In genomic region chr11:120632559-120633519, GRCm38 (mm10) we compare ENCODE assay signal across 8 mouse cellular contexts. TPM values are rescaled to one million over a fixed set of nuclear protein-coding genes. Genes with fewer than 3 reads are reported as not detected.
DNase-seq lines count a peak whose midpoint lies in the region; ATAC-seq and TF ChIP-seq lines count a peak whose summit lies in the region.

No protein-coding gene starts in this region.

- H3K9me3 ChIP-seq in embryonic facial prominence, embryonic 12.5 days = no peaks in the 10 kb centered on the region
- no peaks in the 10 kb centered on the region for H3K9me3 ChIP-seq in liver, embryonic 14.5 days (ENCODE audit: control insufficient read depth, low read length)

- under 1% methylated on average over 109 of the region's 116 CpGs for WGBS in embryonic facial prominence, embryonic 12.5 days
- under 1% methylated on average over 109 of the region's 116 CpGs for WGBS in liver, embryonic 14.5 days (ENCODE audit: insufficient replicate concordance)

- H3K27me3 ChIP-seq in embryonic facial prominence, embryonic 12.5 days = no peaks in the 10 kb centered on the region
- no peaks in the 10 kb centered on the region for H3K27me3 ChIP-seq in liver, embryonic 14.5 days (ENCODE audit: control insufficient read depth, insufficient read depth, low read length)
- no peaks in the 10 kb centered on the region for H3K27me3 ChIP-seq in splenic B cell, adult 2 months (ENCODE audit: control insufficient read depth, insufficient read depth, low read length, poor library complexity, severe bottlenecking)

- DNase-seq in 3134 (ENCODE audit: extremely low read depth, insufficient read length, low spot score) = peak; percentile 89
- peak; percentile 92 for DNase-seq in adrenal gland, adult 2 months
- peak; percentile 73 for DNase-seq in heart, adult 8-10 months (ENCODE audit: low spot score)
- peak; percentile 86 to 88 for DNase-seq in kidney, adult 8-10 months
- peak in 2 of 3 experiments; percentile 70 to 73 for DNase-seq in liver, embryonic 14.5 days (ENCODE audit: low read depth in 3 of 3, low spot score in 3 of 3)
- peak; percentile 61 for DNase-seq in naive thymus-derived CD4-positive, alpha-beta T cell, adult 2 months (ENCODE audit: low read depth)
- peak; percentile 62 for DNase-seq in splenic B cell, adult 2 months (ENCODE audit: low read depth, low spot score)

- H3K4me1 ChIP-seq in embryonic facial prominence, embryonic 12.5 days = peaks cover 29% of the 10 kb centered on the region
- H3K4me1 ChIP-seq in liver, embryonic 14.5 days (replicated peaks; ENCODE audit: control insufficient read depth in 2 of 2, insufficient read depth in 2 of 2, low read length in 1 of 2) = peaks cover 36 to 41% of the 10 kb centered on the region in 2 experiments

- H3K9ac ChIP-seq in embryonic facial prominence, embryonic 12.5 days = peak overlapping the region; percentile 89
- peak overlapping the region; percentile 99 for H3K9ac ChIP-seq in liver, embryonic 14.5 days (replicated peaks)

- peak; percentile 81 for ATAC-seq in embryonic facial prominence, embryonic 12.5 days (ENCODE audit: insufficient number of reproducible peaks, insufficient read depth, low FRiP score, low TSS enrichment)
- peak; percentile 79 for ATAC-seq in liver, embryonic 14.5 days (ENCODE audit: insufficient read depth)

- peak overlapping the region; percentile 94 for H3K4me3 ChIP-seq in embryonic facial prominence, embryonic 12.5 days
- H3K4me3 ChIP-seq in liver, embryonic 14.5 days (ENCODE audit: insufficient read depth in 1 of 2, low read depth in 2 of 2, low read length in 2 of 2) = peak overlapping the region; percentile 64 to 89

- H3K4me2 ChIP-seq in embryonic facial prominence, embryonic 12.5 days (replicated peaks) = peak overlapping the region; percentile 84
- peak overlapping the region; percentile 75 for H3K4me2 ChIP-seq in liver, embryonic 14.5 days (ENCODE audit: low read depth)

- peaks cover 10% of the 10 kb centered on the region for H3K36me3 ChIP-seq in embryonic facial prominence, embryonic 12.5 days
- peaks cover 9% of the 10 kb centered on the region for H3K36me3 ChIP-seq in liver, embryonic 14.5 days (replicated peaks; ENCODE audit: control insufficient read depth, insufficient read depth, low read depth)
- no peaks in the 10 kb centered on the region for H3K36me3 ChIP-seq in splenic B cell, adult 2 months (ENCODE audit: control insufficient read depth, insufficient read depth, low read length, poor library complexity, severe bottlenecking)

- no peak for TF ChIP-seq EP300 in liver, embryonic 14.5 days (IDR thresholded peaks at IDR 0.05; ENCODE audit: low read depth)

- TF ChIP-seq CTCF in liver, embryonic 14.5 days (IDR thresholded peaks at IDR 0.05; ENCODE audit: low read depth) = no peak

- H3K27ac ChIP-seq in embryonic facial prominence, embryonic 12.5 days = peak overlapping the region; percentile 90
- peak overlapping the region; percentile 99 for H3K27ac ChIP-seq in liver, embryonic 14.5 days

RNA-seq across cellular contexts. Expression of gene Mafg, which starts 0.6 kb away (rescaled TPM):
- total RNA-seq in adrenal gland, adult 2 months (2021) = 10 to 100 TPM; 48.1 to 60.7 TPM
- 54.3 and 66.9 TPM in 2 replicates for polyA plus RNA-seq in adrenal gland, adult 2 months (2012; rRNA removed)
- 33.6 and 34.8 TPM in 2 replicates for polyA plus RNA-seq in embryonic facial prominence, embryonic 12.5 days (2016; fragmentation: Nextera tagmentation; extraction: Ambion mirVana)
- 10 to 100 TPM; 33.0 to 47.3 (median 39.2) TPM for total RNA-seq in heart, adult 8-10 months (2022)
- 29.5 and 30.9 TPM in 2 replicates for polyA plus RNA-seq in liver, embryonic 14.5 days (2012; rRNA removed)
- 20.9 and 25.9 TPM in 2 replicates for polyA plus RNA-seq in liver, embryonic 14.5 days (2014; fragmentation: Nextera tagmentation; extraction: Ambion mirVana)

RNA-seq across cellular contexts. Expression of gene Sirt7, which starts 7.8 kb away (rescaled TPM):
- 10 to 100 TPM; 54.2 to 69.5 TPM for total RNA-seq in adrenal gland, adult 2 months (2021)
- polyA plus RNA-seq in adrenal gland, adult 2 months (2012; rRNA removed) = 109 and 128 TPM in 2 replicates
- 29.7 and 30.4 TPM in 2 replicates for polyA plus RNA-seq in embryonic facial prominence, embryonic 12.5 days (2016; fragmentation: Nextera tagmentation; extraction: Ambion mirVana)
- total RNA-seq in heart, adult 8-10 months (2022) = 10 to 100 TPM in 1 of 4 experiments, 1 to 10 TPM in 3; 6.5 to 10.6 (median 7.6) TPM
- polyA plus RNA-seq in liver, embryonic 14.5 days (2012; rRNA removed) = 27.6 and 30.8 TPM in 2 replicates
- polyA plus RNA-seq in liver, embryonic 14.5 days (2014; fragmentation: Nextera tagmentation; extraction: Ambion mirVana) = 22.0 and 26.3 TPM in 2 replicates

RNA-seq across cellular contexts. Expression of gene Pycr1, which starts 10.7 kb away (rescaled TPM):
- 1 to 10 TPM; 1.0 to 1.9 TPM for total RNA-seq in adrenal gland, adult 2 months (2021)
- 3.5 and 3.6 TPM in 2 replicates for polyA plus RNA-seq in adrenal gland, adult 2 months (2012; rRNA removed)
- 25.3 and 26.5 TPM in 2 replicates for polyA plus RNA-seq in embryonic facial prominence, embryonic 12.5 days (2016; fragmentation: Nextera tagmentation; extraction: Ambion mirVana)
- total RNA-seq in heart, adult 8-10 months (2022) = 1 to 10 TPM in 3 of 4 experiments, under 1 TPM in 1; 0.91 to 2.8 (median 1.8) TPM
- 4.0 and 4.3 TPM in 2 replicates for polyA plus RNA-seq in liver, embryonic 14.5 days (2012; rRNA removed)
- polyA plus RNA-seq in liver, embryonic 14.5 days (2014; fragmentation: Nextera tagmentation; extraction: Ambion mirVana) = 4.8 and 5.1 TPM in 2 replicates

RNA-seq across cellular contexts. Expression of gene Pcyt2, which starts 15.1 kb away (rescaled TPM):
- total RNA-seq in adrenal gland, adult 2 months (2021) = 100 to 1,000 TPM; 201 to 344 TPM
- 460 and 610 TPM in 2 replicates for polyA plus RNA-seq in adrenal gland, adult 2 months (2012; rRNA removed)
- polyA plus RNA-seq in embryonic facial prominence, embryonic 12.5 days (2016; fragmentation: Nextera tagmentation; extraction: Ambion mirVana) = 143 and 147 TPM in 2 replicates
- total RNA-seq in heart, adult 8-10 months (2022) = 10 to 100 TPM; 48.1 to 64.4 (median 60.5) TPM
- 127 and 135 TPM in 2 replicates for polyA plus RNA-seq in liver, embryonic 14.5 days (2012; rRNA removed)
- 86.2 and 99.6 TPM in 2 replicates for polyA plus RNA-seq in liver, embryonic 14.5 days (2014; fragmentation: Nextera tagmentation; extraction: Ambion mirVana)

RNA-seq across cellular contexts. Expression of gene Myadml2, which starts 15.1 kb away (rescaled TPM):
- 1 to 10 TPM in 1 of 2 experiments, not detected in 1; 1.0 TPM for total RNA-seq in adrenal gland, adult 2 months (2021)
- 0.11 and 0.59 TPM in 2 replicates for polyA plus RNA-seq in adrenal gland, adult 2 months (2012; rRNA removed)
- 0.47 TPM in 1 of 2 replicates, not detected in the other for polyA plus RNA-seq in embryonic facial prominence, embryonic 12.5 days (2016; fragmentation: Nextera tagmentation; extraction: Ambion mirVana)
- 100 to 1,000 TPM in 2 of 4 experiments, 10 to 100 TPM in 2; 90.6 to 123 (median 103) TPM for total RNA-seq in heart, adult 8-10 months (2022)
- polyA plus RNA-seq in liver, embryonic 14.5 days (2012; rRNA removed) = 0.07 and 0.13 TPM in 2 replicates
- 0.67 and 1.0 TPM in 2 replicates for polyA plus RNA-seq in liver, embryonic 14.5 days (2014; fragmentation: Nextera tagmentation; extraction: Ambion mirVana)

Comparison
In these comparisons a context has a peak if more than half of its experiments do, and no peak if none do; other contexts are left out.
1. Peak in every context shown above with its lines: DNase-seq, ATAC-seq, H3K4me3 ChIP-seq and H3K27ac ChIP-seq.